Mouse (Mus musculus) CD8-positive naive resting alpha-beta T cell, adult 2 months (primary cell): ENCODE measurements around the gene Emp2.
"Not testable (repeated sequence)": the region's sequence is repeated elsewhere in the genome, so short reads cannot be mapped to it uniquely, and the experiment has no call there.

ENCODE experiments used
- DNase-seq, 2 experiments: peaks; one replicate each; pipeline ENCODE4 v3.0.0; 2022; ENCODE audit warnings: low read depth in 2 of 2, low spot score in 2 of 2

Gene Emp2

GRCm38 (mm10) chr16:10317197-10317544 is 3.4 kb upstream of the Emp2 start:
- DNase-seq = no peak

GRCm38 (mm10) chr16:10316493-10317196 is 2.9 kb upstream of the Emp2 start:
- DNase-seq = no peak

GRCm38 (mm10) chr16:10313226-10313625 is 542 bp downstream of the Emp2 start:
- no peak for DNase-seq

GRCm38 (mm10) chr16:10311989-10312388 is 1.8 kb downstream of the Emp2 start:
- no peak for DNase-seq

- no peak for DNase-seq
These were observed 2.7 kb downstream of the Emp2 start for GRCm38 (mm10) chr16:10311086-10311485.

GRCm38 (mm10) chr16:10310507-10310906 is 3.3 kb downstream of the Emp2 start:
- DNase-seq = no peak

- DNase-seq = no peak
These were observed 6.4 kb downstream of the Emp2 start for GRCm38 (mm10) chr16:10307351-10307750.

GRCm38 (mm10) chr16:10306101-10306500 is 7.7 kb downstream of the Emp2 start:
- DNase-seq = no peak

- DNase-seq = no peak
These were observed 12.4 kb downstream of the Emp2 start for GRCm38 (mm10) chr16:10301337-10301736.

GRCm38 (mm10) chr16:10300231-10301186 is 13.3 kb downstream of the Emp2 start:
- DNase-seq = no peak

- DNase-seq = no peak
These were observed 14.1 kb downstream of the Emp2 start for GRCm38 (mm10) chr16:10299637-10300036.

- DNase-seq = no peak
These were observed 15.8 kb downstream of the Emp2 start for GRCm38 (mm10) chr16:10297696-10298644.

- DNase-seq = no peak
These were observed 25.7 kb downstream of the Emp2 start for GRCm38 (mm10) chr16:10288115-10288514.

- DNase-seq = no peak
These were observed 27.1 kb downstream of the Emp2 start for GRCm38 (mm10) chr16:10286513-10287268.

- no peak for DNase-seq
These were observed 31.9 kb downstream of the Emp2 start for GRCm38 (mm10) chr16:10281890-10282289.

- no peak for DNase-seq
These were observed 33.3 kb downstream of the Emp2 start for GRCm38 (mm10) chr16:10280286-10280951.

GRCm38 (mm10) chr16:10276778-10277177 is 37.0 kb downstream of the Emp2 start:
- not testable (repeated sequence) for DNase-seq

- no peak for DNase-seq
These were observed 39.3 kb downstream of the Emp2 start for GRCm38 (mm10) chr16:10274465-10274864.

GRCm38 (mm10) chr16:10272256-10272655 is 41.5 kb downstream of the Emp2 start:
- peak in 1 of 2 experiments; percentile 17 for DNase-seq

- no peak for DNase-seq
These were observed 59.8 kb downstream of the Emp2 start for GRCm38 (mm10) chr16:10253993-10254392.
